Mouse (Mus musculus) myocyte (in vitro differentiated cells): Measurements from ENCODE around the gene Esp38. TPM values are rescaled to one million over a fixed set of nuclear protein-coding genes. Genes with fewer than 3 reads are reported as not detected.
"Not testable (repeated sequence)": the region's sequence is repeated elsewhere in the genome, so short reads cannot be mapped to it uniquely, and the experiment has no call there.

Source experiments
- H3K27me3 ChIP-seq: one replicate; pipeline ENCODE4 v1.6.1; 2011; ENCODE audit not compliant: control insufficient read depth, insufficient read depth, insufficient read length
- H3K36me3 ChIP-seq: one replicate; pipeline ENCODE4 v1.6.1; 2011; ENCODE audit not compliant: control insufficient read depth, insufficient read depth
- H3K4me2 ChIP-seq: one replicate; pipeline ENCODE4 v1.6.1; 2011; ENCODE audit warnings: low read depth, control low read depth
- H3K4me3 ChIP-seq: one replicate; pipeline ENCODE4 v1.5.1; 2011; ENCODE audit warnings: mild to moderate bottlenecking, control low read depth, moderate library complexity
- H3K79me2 ChIP-seq: one replicate; pipeline ENCODE4 v1.6.1; 2011; ENCODE audit not compliant: control insufficient read depth, insufficient read depth
- H3ac ChIP-seq: one replicate; pipeline ENCODE4 v1.6.1; 2011; ENCODE audit not compliant: control insufficient read depth, insufficient read length
- CEBPB ChIP-seq: IDR thresholded peaks from 2 replicates; pipeline ENCODE4 v1.6.1; 2011; ENCODE audit warnings: mild to moderate bottlenecking, moderate library complexity; ENCODE audit not compliant: poor library complexity, insufficient read depth, severe bottlenecking
- E2F4 ChIP-seq: IDR thresholded peaks from one replicate; pipeline ENCODE4 v1.6.1; 2011; ENCODE audit warnings: mild to moderate bottlenecking, control low read depth, moderate library complexity; ENCODE audit not compliant: insufficient read depth
- MAX ChIP-seq: IDR thresholded peaks from one replicate; pipeline ENCODE4 v1.6.1; 2011; ENCODE audit warnings: low read depth, mild to moderate bottlenecking, control low read depth
- MYOD1 ChIP-seq, 3 experiments: IDR thresholded peaks; one replicate each; pipeline ENCODE4 v1.6.1; 2011; ENCODE audit warnings: control low read depth in 2 of 3, low read depth in 2 of 3, mild to moderate bottlenecking in 2 of 3, moderate library complexity in 1 of 3; ENCODE audit not compliant: insufficient read length in 2 of 3, control insufficient read depth in 1 of 3
- MYOG ChIP-seq, 3 experiments: IDR thresholded peaks; one replicate each; pipeline ENCODE4 v1.6.1; 2011; ENCODE audit warnings: control low read depth in 2 of 3, low read depth in 2 of 3, mild to moderate bottlenecking in 2 of 3; ENCODE audit not compliant: insufficient read length in 2 of 3, control insufficient read depth in 1 of 3, insufficient read depth in 1 of 3
- POLR2A ChIP-seq: IDR thresholded peaks from one replicate; pipeline ENCODE4 v1.6.1; 2011; ENCODE audit warnings: low read depth, mild to moderate bottlenecking, control low read depth, moderate library complexity; ENCODE audit not compliant: insufficient read length
- POLR2AphosphoS2 ChIP-seq: IDR thresholded peaks from one replicate; pipeline ENCODE4 v1.6.1; 2011; ENCODE audit warnings: low read depth, control low read depth; ENCODE audit not compliant: insufficient read length
- REST ChIP-seq: IDR thresholded peaks from one replicate; pipeline ENCODE4 v1.6.1; 2011; ENCODE audit warnings: mild to moderate bottlenecking, control low read depth, moderate library complexity; ENCODE audit not compliant: insufficient read depth, insufficient read length
- SRF ChIP-seq: IDR thresholded peaks from one replicate; pipeline ENCODE4 v1.6.1; 2011; ENCODE audit warnings: low read depth; ENCODE audit not compliant: control insufficient read depth, insufficient read length
- TCF12 ChIP-seq: IDR thresholded peaks from one replicate; pipeline ENCODE4 v1.6.1; 2011; ENCODE audit warnings: mild to moderate bottlenecking, control low read depth; ENCODE audit not compliant: poor library complexity, insufficient read depth, severe bottlenecking
- TCF3 ChIP-seq: IDR thresholded peaks from one replicate; pipeline ENCODE4 v1.6.1; 2011; ENCODE audit warnings: low read depth, control low read depth; ENCODE audit not compliant: insufficient read length
- USF1 ChIP-seq: IDR thresholded peaks from one replicate; pipeline ENCODE4 v1.6.1; 2011; ENCODE audit warnings: low read depth, mild to moderate bottlenecking, control low read depth, moderate library complexity
- polyA plus RNA-seq: library from polyadenylated mRNA; unstranded; fragments of >200 nt; fragmentation: generic; extraction: Trizol; gene quantifications from one replicate; pipeline ENCODE4 v1.2.1, GENCODE M21; 2012; ENCODE audit warnings: missing spikeins

The Esp38 gene
- polyA plus RNA-seq: not detected

DNA sequence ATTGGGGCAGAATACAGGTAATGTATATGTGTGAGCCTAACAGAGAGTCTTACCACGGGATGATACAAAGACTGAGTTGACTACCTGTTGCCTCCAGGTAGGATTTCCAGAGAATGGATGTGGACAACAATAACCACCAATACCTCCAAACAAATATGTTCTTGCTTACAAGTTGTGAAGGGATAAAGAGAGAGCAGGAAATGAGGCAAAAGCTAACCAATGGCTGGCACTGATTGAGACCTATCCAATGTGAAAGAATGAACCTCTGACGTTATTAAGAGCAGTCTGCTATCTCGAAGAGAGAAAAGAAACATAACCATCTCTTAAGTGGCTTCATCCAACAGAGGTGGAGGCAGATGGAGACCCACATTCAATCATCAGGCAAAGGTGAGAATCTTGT is at the start of gene Esp38:
Esp38 (plus strand) TSS at position 301 of the 400 bp plus-strand sequence.
- H3K79me2 ChIP-seq: no peaks in the 10 kb centered on the region
- no peaks in the 10 kb centered on the region for H3K27me3 ChIP-seq
- no peak within 1 kb of the TSS for H3ac ChIP-seq
- TF ChIP-seq SRF: no peak
- no peak for TF ChIP-seq MYOD1 (IDR thresholded peaks at IDR 0.05; ENCODE audit: control insufficient read depth in 1 of 3, insufficient read length in 2 of 3, low read depth in 2 of 3)
- TF ChIP-seq MAX: no peak
- no peak for TF ChIP-seq POLR2AphosphoS2
- no peak for TF ChIP-seq REST
- no peak for TF ChIP-seq MYOG (IDR thresholded peaks at IDR 0.05; ENCODE audit: control insufficient read depth in 1 of 3, insufficient read depth in 1 of 3, insufficient read length in 2 of 3, low read depth in 2 of 3)
- TF ChIP-seq TCF3: no peak
- no peak for TF ChIP-seq USF1
- no peak for TF ChIP-seq CEBPB
- TF ChIP-seq TCF12: no peak
- TF ChIP-seq POLR2A: no peak
- TF ChIP-seq E2F4: no peak
- H3K4me2 ChIP-seq: no peak within 1 kb of the TSS
- H3K36me3 ChIP-seq: no peaks in the 10 kb centered on the region
- no peak within 1 kb of the TSS for H3K4me3 ChIP-seq

GRCm38 (mm10) chr17:39902928-39903545 is 47.3 kb upstream of the Esp38 start:
- not testable (repeated sequence) for H3K27me3 ChIP-seq

More at GRCm38 (mm10) chr17:39902928-39903545, 47.3 kb upstream of the Esp38 start:
- not testable (repeated sequence) for H3K79me2 ChIP-seq, H3K4me3 ChIP-seq, H3K36me3 ChIP-seq, H3K4me2 ChIP-seq, H3ac ChIP-seq

Other genes with a start within 250 kb of the Esp38 start
- gene AC192777.2, start 144.9 kb downstream of the Esp38 start, polyA plus RNA-seq: not detected